Mouse (Mus musculus): ENCODE measurements at regions not wholly inside any gene's neighbourhood (a gene's known extent, or its start where the extent isn't known, plus 50 kb on each side); places are given as distances from the start of the nearest gene placed in this dataset.

GRCm38 (mm10) chr11:56442381-56442780 lies 401.6 kb upstream of the Nmur2 start:
- whole genome bisulfite sequencing = 72% methylated on average over 3 of the region's 3 CpGs
- no peak for ATAC-seq (ENCODE audit: low FRiP score, low TSS enrichment)
- Histone ChIP-seq H3K4me2 (replicated peaks; ENCODE audit: low read depth, low read length) (no peak overlapping the region), H3K4me3 (ENCODE audit: low read length) (no peak overlapping the region), H3K36me3 (ENCODE audit: insufficient read depth, low read length) (no peaks in the 10 kb centered on the region), H3K9ac (replicated peaks; ENCODE audit: low read length) (no peak overlapping the region), H3K9me3 (ENCODE audit: low read length) (no peaks in the 10 kb centered on the region), H3K4me1 (ENCODE audit: insufficient read depth, low read length) (no peaks in the 10 kb centered on the region), H3K27ac (ENCODE audit: low read length) (no peak overlapping the region), H3K27me3 (ENCODE audit: insufficient read depth, low read length) (no peaks in the 10 kb centered on the region)

DNA sequence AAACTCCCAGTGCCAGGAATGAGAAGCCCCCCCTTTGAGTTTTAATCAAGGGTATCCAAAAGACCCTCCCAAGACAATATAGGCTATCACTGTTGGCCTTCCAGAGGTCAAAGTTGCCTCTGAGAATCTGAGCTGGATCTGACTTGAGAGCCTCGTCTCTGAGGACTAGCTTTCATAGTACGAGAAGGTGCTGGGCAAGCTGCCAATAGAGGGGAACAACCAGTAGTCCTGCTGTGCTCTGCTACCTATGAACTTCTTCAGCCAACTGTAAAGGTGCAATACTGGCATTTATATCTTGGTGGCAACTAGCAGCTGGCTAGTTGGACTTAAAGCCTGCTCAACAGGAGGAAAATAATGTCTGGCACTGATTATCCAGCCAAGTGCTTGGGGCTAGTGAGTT lies 400.3 kb upstream of the Nmur2 start:
- Histone ChIP-seq H3K27me3 (ENCODE audit: insufficient read depth, low read length) (no peaks in the 10 kb centered on the region), H3K9me3 (ENCODE audit: low read length) (no peaks in the 10 kb centered on the region), H3K4me1 (ENCODE audit: insufficient read depth, low read length) (no peaks in the 10 kb centered on the region), H3K4me2 (replicated peaks; ENCODE audit: low read depth, low read length) (no peak overlapping the region), H3K9ac (replicated peaks; ENCODE audit: low read length) (no peak overlapping the region), H3K27ac (ENCODE audit: low read length) (no peak overlapping the region), H3K36me3 (ENCODE audit: insufficient read depth, low read length) (no peaks in the 10 kb centered on the region), H3K4me3 (ENCODE audit: low read length) (no peak overlapping the region)
- 21% methylated on average over 2 of the region's 2 CpGs for WGBS
- no peak; the same call in 1 of the 2 replicates for ATAC-seq (ENCODE audit: low FRiP score, low TSS enrichment)

GRCm38 (mm10) chr11:56431089-56431488 lies 390.3 kb upstream of the Nmur2 start:
- H3K36me3 ChIP-seq (ENCODE audit: insufficient read depth, low read length) = no peaks in the 10 kb centered on the region
- no peaks in the 10 kb centered on the region for H3K27me3 ChIP-seq (ENCODE audit: insufficient read depth, low read length)
- no peaks in the 10 kb centered on the region for H3K9me3 ChIP-seq (ENCODE audit: low read length)
- no peak for ATAC-seq (ENCODE audit: low FRiP score, low TSS enrichment)
- no peak overlapping the region for H3K27ac ChIP-seq (ENCODE audit: low read length)
- no peak overlapping the region for H3K4me3 ChIP-seq (ENCODE audit: low read length)
- 70% methylated on average over 3 of the region's 3 CpGs for WGBS
- H3K4me2 ChIP-seq (replicated peaks; ENCODE audit: low read depth, low read length) = no peak overlapping the region
- H3K9ac ChIP-seq (replicated peaks; ENCODE audit: low read length) = no peak overlapping the region
- no peaks in the 10 kb centered on the region for H3K4me1 ChIP-seq (ENCODE audit: insufficient read depth, low read length)

DNA sequence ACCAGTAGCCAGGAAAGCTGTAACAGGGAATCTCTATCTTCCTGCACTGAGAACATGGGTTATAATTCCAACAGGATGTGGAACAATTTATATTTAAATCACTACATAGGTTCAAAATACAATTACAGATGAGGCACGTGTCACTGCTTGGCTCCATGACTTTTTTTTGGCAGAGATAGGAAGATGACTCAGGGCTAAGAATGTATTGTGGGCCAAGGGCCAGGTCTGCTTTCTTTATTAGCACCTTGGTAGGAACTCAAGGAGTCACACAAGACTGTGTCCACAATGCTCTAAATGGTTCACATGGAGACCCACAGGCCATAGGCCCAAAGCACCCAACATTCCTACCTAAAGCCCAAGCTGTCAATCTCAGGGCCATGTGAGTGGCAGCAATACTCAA lies 344.0 kb upstream of the Nmur2 start:
- H3K9me3 ChIP-seq (ENCODE audit: low read length) = no peaks in the 10 kb centered on the region
- WGBS = 67% methylated on average over 1 of the region's 1 CpGs
- no peaks in the 10 kb centered on the region for H3K27me3 ChIP-seq (ENCODE audit: insufficient read depth, low read length)
- H3K27ac ChIP-seq (ENCODE audit: low read length) = no peak overlapping the region
- no peak for ATAC-seq (ENCODE audit: low FRiP score, low TSS enrichment)
- no peaks in the 10 kb centered on the region for H3K36me3 ChIP-seq (ENCODE audit: insufficient read depth, low read length)
- H3K4me3 ChIP-seq (ENCODE audit: low read length) = no peak overlapping the region
- no peaks in the 10 kb centered on the region for H3K4me1 ChIP-seq (ENCODE audit: insufficient read depth, low read length)
- no peak overlapping the region for H3K4me2 ChIP-seq (replicated peaks; ENCODE audit: low read depth, low read length)
- H3K9ac ChIP-seq (replicated peaks; ENCODE audit: low read length) = no peak overlapping the region

GRCm38 (mm10) chr11:56377535-56377934 lies 336.7 kb upstream of the Nmur2 start:
- Histone ChIP-seq H3K36me3 (ENCODE audit: insufficient read depth, low read length) (no peaks in the 10 kb centered on the region), H3K4me1 (ENCODE audit: insufficient read depth, low read length) (no peaks in the 10 kb centered on the region), H3K4me3 (ENCODE audit: low read length) (no peak overlapping the region), H3K9ac (replicated peaks; ENCODE audit: low read length) (no peak overlapping the region), H3K27ac (ENCODE audit: low read length) (no peak overlapping the region), H3K4me2 (replicated peaks; ENCODE audit: low read depth, low read length) (no peak overlapping the region), H3K9me3 (ENCODE audit: low read length) (no peaks in the 10 kb centered on the region), H3K27me3 (ENCODE audit: insufficient read depth, low read length) (no peaks in the 10 kb centered on the region)
- no peak for ATAC-seq (ENCODE audit: low FRiP score, low TSS enrichment)
- 79% methylated on average over 5 of the region's 5 CpGs for WGBS

DNA sequence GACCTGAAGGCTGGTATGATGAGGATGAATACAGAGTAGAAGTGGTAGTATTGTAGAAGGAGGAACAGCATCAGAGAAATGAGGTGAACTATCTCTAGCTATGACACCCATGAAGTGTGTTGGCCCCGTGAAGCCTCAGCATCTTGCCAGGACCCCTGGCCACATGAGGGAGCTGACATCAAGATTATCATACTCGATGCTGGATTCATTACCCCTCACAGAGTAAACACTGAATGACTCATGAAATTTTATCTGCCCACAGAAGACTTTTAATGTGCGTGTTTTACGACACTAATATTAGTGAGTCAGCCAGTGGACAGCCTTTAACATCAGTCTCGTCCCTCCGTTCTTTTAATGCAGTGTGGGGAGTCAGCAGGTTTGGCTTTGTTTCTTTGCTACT lies 333.5 kb upstream of the Nmur2 start:
- no peak overlapping the region for H3K4me3 ChIP-seq (ENCODE audit: low read length)
- WGBS = 21% methylated on average over 6 of the region's 6 CpGs
- ATAC-seq (ENCODE audit: low FRiP score, low TSS enrichment) = no peak
- no peaks in the 10 kb centered on the region for H3K36me3 ChIP-seq (ENCODE audit: insufficient read depth, low read length)
- H3K9me3 ChIP-seq (ENCODE audit: low read length) = no peaks in the 10 kb centered on the region
- H3K27me3 ChIP-seq (ENCODE audit: insufficient read depth, low read length) = no peaks in the 10 kb centered on the region
- H3K4me2 ChIP-seq (replicated peaks; ENCODE audit: low read depth, low read length) = no peak overlapping the region
- no peaks in the 10 kb centered on the region for H3K4me1 ChIP-seq (ENCODE audit: insufficient read depth, low read length)
- no peak overlapping the region for H3K9ac ChIP-seq (replicated peaks; ENCODE audit: low read length)
- H3K27ac ChIP-seq (ENCODE audit: low read length) = no peak overlapping the region

GRCm38 (mm10) chr11:56373624-56374023 lies 332.8 kb upstream of the Nmur2 start:
- Histone ChIP-seq H3K27ac (ENCODE audit: low read length) (no peak overlapping the region), H3K4me2 (replicated peaks; ENCODE audit: low read depth, low read length) (no peak overlapping the region), H3K4me1 (ENCODE audit: insufficient read depth, low read length) (no peaks in the 10 kb centered on the region), H3K9ac (replicated peaks; ENCODE audit: low read length) (no peak overlapping the region), H3K4me3 (ENCODE audit: low read length) (no peak overlapping the region), H3K27me3 (ENCODE audit: insufficient read depth, low read length) (no peaks in the 10 kb centered on the region), H3K36me3 (ENCODE audit: insufficient read depth, low read length) (no peaks in the 10 kb centered on the region), H3K9me3 (ENCODE audit: low read length) (no peaks in the 10 kb centered on the region)
- ATAC-seq (ENCODE audit: low FRiP score, low TSS enrichment) = no peak
- 84% methylated on average over 4 of the region's 4 CpGs for WGBS

DNA sequence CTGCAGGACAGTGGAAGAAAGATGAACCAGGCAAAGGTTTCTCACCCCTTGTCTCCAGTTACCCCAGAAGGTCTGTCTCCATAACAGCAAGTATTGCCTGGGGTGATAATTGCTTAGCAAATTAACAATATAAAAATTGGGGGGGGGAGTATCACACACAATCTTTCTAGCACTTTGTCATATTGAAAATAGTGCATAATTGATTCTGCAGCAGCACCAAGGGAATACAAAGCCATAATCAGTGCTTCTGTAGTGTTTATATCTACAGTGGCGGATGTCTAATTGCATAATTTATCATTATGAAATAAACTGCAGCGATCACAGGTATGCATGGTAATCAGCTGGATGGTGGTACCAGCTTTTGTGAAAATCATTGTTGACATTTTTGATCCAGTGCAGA lies 316.9 kb upstream of the Nmur2 start:
- H3K36me3 ChIP-seq (ENCODE audit: insufficient read depth, low read length) = no peaks in the 10 kb centered on the region
- H3K4me2 ChIP-seq (replicated peaks; ENCODE audit: low read depth, low read length) = no peak overlapping the region
- H3K27ac ChIP-seq (ENCODE audit: low read length) = no peak overlapping the region
- no peak overlapping the region for H3K4me3 ChIP-seq (ENCODE audit: low read length)
- no peaks in the 10 kb centered on the region for H3K27me3 ChIP-seq (ENCODE audit: insufficient read depth, low read length)
- ATAC-seq (ENCODE audit: low FRiP score, low TSS enrichment) = no peak
- H3K9me3 ChIP-seq (ENCODE audit: low read length) = no peaks in the 10 kb centered on the region
- no peak overlapping the region for H3K9ac ChIP-seq (replicated peaks; ENCODE audit: low read length)
- no peaks in the 10 kb centered on the region for H3K4me1 ChIP-seq (ENCODE audit: insufficient read depth, low read length)
- WGBS = 84% methylated on average over 2 of the region's 2 CpGs

GRCm38 (mm10) chr11:56351798-56352366 lies 311.1 kb upstream of the Nmur2 start:
- Histone ChIP-seq H3K9ac (replicated peaks; ENCODE audit: low read length) (no peak overlapping the region), H3K27me3 (ENCODE audit: insufficient read depth, low read length) (no peaks in the 10 kb centered on the region), H3K36me3 (ENCODE audit: insufficient read depth, low read length) (no peaks in the 10 kb centered on the region), H3K4me1 (ENCODE audit: insufficient read depth, low read length) (no peaks in the 10 kb centered on the region), H3K27ac (ENCODE audit: low read length) (no peak overlapping the region), H3K9me3 (ENCODE audit: low read length) (no peaks in the 10 kb centered on the region), H3K4me2 (replicated peaks; ENCODE audit: low read depth, low read length) (no peak overlapping the region), H3K4me3 (ENCODE audit: low read length) (no peak overlapping the region)
- no peak for ATAC-seq (ENCODE audit: low FRiP score, low TSS enrichment)
- WGBS = 76% methylated on average over 7 of the region's 7 CpGs

DNA sequence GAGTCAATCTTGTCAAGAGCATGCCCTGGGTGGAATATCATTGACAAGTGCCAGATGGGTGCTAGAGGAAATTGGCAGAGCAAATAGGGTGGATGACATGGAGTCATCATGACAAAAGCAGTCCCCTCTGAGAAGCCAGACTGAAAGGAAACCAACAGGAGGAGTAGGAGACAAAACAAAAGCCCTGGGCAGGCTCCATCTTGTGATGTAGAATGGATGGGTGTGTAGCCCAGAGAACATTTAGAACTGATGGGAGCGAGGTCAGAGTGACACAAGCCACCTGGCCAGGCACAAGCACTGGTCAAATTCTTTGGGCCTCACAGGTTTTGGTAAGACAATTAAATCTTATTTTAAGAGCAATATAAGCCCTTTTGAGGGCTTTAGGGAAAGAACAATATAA lies 310.4 kb upstream of the Nmur2 start:
- H3K4me3 ChIP-seq (ENCODE audit: low read length) = no peak overlapping the region
- H3K4me2 ChIP-seq (replicated peaks; ENCODE audit: low read depth, low read length) = no peak overlapping the region
- no peaks in the 10 kb centered on the region for H3K27me3 ChIP-seq (ENCODE audit: insufficient read depth, low read length)
- no peak overlapping the region for H3K27ac ChIP-seq (ENCODE audit: low read length)
- H3K4me1 ChIP-seq (ENCODE audit: insufficient read depth, low read length) = no peaks in the 10 kb centered on the region
- 67% methylated on average over 1 of the region's 1 CpGs for WGBS
- H3K36me3 ChIP-seq (ENCODE audit: insufficient read depth, low read length) = no peaks in the 10 kb centered on the region
- no peaks in the 10 kb centered on the region for H3K9me3 ChIP-seq (ENCODE audit: low read length)
- no peak for ATAC-seq (ENCODE audit: low FRiP score, low TSS enrichment)
- no peak overlapping the region for H3K9ac ChIP-seq (replicated peaks; ENCODE audit: low read length)
